Mouse (Mus musculus) CH12.LX (cell line): ENCODE results near the gene Hba-x. TPM values are rescaled to one million over a fixed set of nuclear protein-coding genes. Genes with fewer than 3 reads are reported as not detected.

Experiments
- DNase-seq: peaks from one replicate; pipeline ENCODE4 v3.0.0-alpha.2; 2013; ENCODE audit errors: extremely low read depth
- H3K27ac ChIP-seq: 2 replicates; pipeline ENCODE4 v1.5.1; 2012; ENCODE audit warnings: low read depth, mild to moderate bottlenecking, control low read depth, moderate library complexity; ENCODE audit not compliant: insufficient read depth
- H3K27me3 ChIP-seq: replicated peaks from 2 replicates; pipeline ENCODE3; 2012; ENCODE audit warnings: inconsistent platforms
- H3K36me3 ChIP-seq, 2 experiments: replicated peaks in 1 of 2; 2 replicates each; pipeline versions ENCODE3 to v1.6.1; 2012; ENCODE audit warnings: inconsistent platforms in 1 of 2, low read length in 1 of 2, mild to moderate bottlenecking in 1 of 2, mixed read lengths in 1 of 2, moderate library complexity in 1 of 2; ENCODE audit not compliant: control insufficient read depth in 1 of 2, insufficient read depth in 1 of 2
- H3K4me1 ChIP-seq, 2 experiments: 2 replicates each; pipeline ENCODE4 v1.6.1; 2012; ENCODE audit warnings: inconsistent platforms in 1 of 2, moderate library complexity in 1 of 2; ENCODE audit not compliant: insufficient read depth in 2 of 2, control insufficient read depth in 1 of 2
- H3K4me2 ChIP-seq: 2 replicates; pipeline ENCODE4 v1.6.1; 2012; ENCODE audit warnings: low read depth, mild to moderate bottlenecking, control low read depth; ENCODE audit not compliant: poor library complexity, insufficient read depth, severe bottlenecking
- H3K4me3 ChIP-seq, 3 experiments: fragments of 150-350 bp in 1 of 3; sonication (generic) in 1 of 3; replicated peaks in 1 of 3; 2 replicates each; pipeline versions ENCODE3 to v1.5.1; 2011 to 2012; ENCODE audit warnings: low read depth in 2 of 3, low read length in 2 of 3, mild to moderate bottlenecking in 2 of 3, moderate library complexity in 2 of 3, control low read depth in 1 of 3, improper control_type of control experiment in 1 of 3, inconsistent platforms in 1 of 3, mixed read lengths in 1 of 3; ENCODE audit not compliant: poor library complexity in 1 of 3
- H3K79me2 ChIP-seq: replicated peaks from 2 replicates; pipeline ENCODE4 v1.6.1; 2012; ENCODE audit warnings: mild to moderate bottlenecking, moderate library complexity; ENCODE audit not compliant: control insufficient read depth, poor library complexity, insufficient read depth, severe bottlenecking; ENCODE audit errors: extremely low read depth
- H3K9ac ChIP-seq: 2 replicates; pipeline ENCODE4 v1.6.1; 2012; ENCODE audit warnings: low read depth, mild to moderate bottlenecking, control low read depth, moderate library complexity; ENCODE audit not compliant: insufficient read depth
- H3K9me3 ChIP-seq: replicated peaks from 2 replicates; pipeline ENCODE3; 2012; ENCODE audit warnings: low read length, inconsistent platforms, mixed read lengths
- E2F4 ChIP-seq: IDR thresholded peaks from 2 replicates; pipeline ENCODE4 v1.6.1; 2011; ENCODE audit warnings: low read depth, low read length, improper control_type of control experiment; ENCODE audit not compliant: insufficient replicate concordance
- HCFC1 ChIP-seq: IDR thresholded peaks from 2 replicates; pipeline ENCODE4 v1.6.1; 2012; ENCODE audit warnings: low read depth, mild to moderate bottlenecking, inconsistent platforms, low read length, improper control_type of control experiment
- IRF4 ChIP-seq: IDR thresholded peaks from 2 replicates; pipeline ENCODE4 v1.6.1; 2014; ENCODE audit warnings: low read depth, mild to moderate bottlenecking, inconsistent platforms, low read length, improper control_type of control experiment
- JUN ChIP-seq: IDR thresholded peaks from 2 replicates; pipeline ENCODE4 v1.6.1; 2011; ENCODE audit warnings: low read depth, mild to moderate bottlenecking, low read length, improper control_type of control experiment, moderate library complexity; ENCODE audit not compliant: insufficient read depth
- JUND ChIP-seq: conservative IDR thresholded peaks from 2 replicates; pipeline ENCODE4 v1.6.1; 2011; ENCODE audit warnings: low read depth, low read length, improper control_type of control experiment
- MAFK ChIP-seq: IDR thresholded peaks from 2 replicates; pipeline ENCODE4 v1.6.1; 2011; ENCODE audit warnings: low read length, improper control_type of control experiment; ENCODE audit not compliant: insufficient replicate concordance
- MAX ChIP-seq: IDR thresholded peaks from 2 replicates; pipeline ENCODE4 v1.6.1; 2011; ENCODE audit warnings: low read length, improper control_type of control experiment
- MAZ ChIP-seq: IDR thresholded peaks from 2 replicates; pipeline ENCODE4 v1.6.1; 2012; ENCODE audit warnings: low read depth, mild to moderate bottlenecking, inconsistent platforms, low read length, improper control_type of control experiment, moderate library complexity
- MEF2A ChIP-seq: IDR thresholded peaks from 2 replicates; pipeline ENCODE4 v1.6.1; 2014; ENCODE audit warnings: low read depth, mild to moderate bottlenecking, inconsistent platforms, low read length, improper control_type of control experiment, borderline replicate concordance
- MYC ChIP-seq: IDR thresholded peaks from 2 replicates; pipeline ENCODE4 v1.6.1; 2011; ENCODE audit warnings: low read depth, mild to moderate bottlenecking, improper control_type of control experiment, low read length
- NELFE ChIP-seq: IDR thresholded peaks from 2 replicates; pipeline ENCODE4 v1.6.1; 2011; ENCODE audit warnings: low read depth, low read length, improper control_type of control experiment
- RAD21 ChIP-seq: IDR thresholded peaks from 2 replicates; pipeline ENCODE4 v1.6.1; 2011; ENCODE audit warnings: low read depth, mild to moderate bottlenecking, low read length, improper control_type of control experiment, moderate library complexity
- SIN3A ChIP-seq: IDR thresholded peaks from 2 replicates; pipeline ENCODE4 v1.6.1; 2012; ENCODE audit warnings: low read length, improper control_type of control experiment, inconsistent platforms
- TCF12 ChIP-seq: IDR thresholded peaks from 2 replicates; pipeline ENCODE4 v1.6.1; 2014; ENCODE audit warnings: low read depth, mild to moderate bottlenecking, inconsistent platforms, low read length, improper control_type of control experiment
- ZKSCAN1 ChIP-seq: IDR thresholded peaks from 2 replicates; pipeline ENCODE4 v1.6.1; 2012; ENCODE audit warnings: low read depth, inconsistent platforms, low read length, improper control_type of control experiment, borderline replicate concordance
- ZNF384 ChIP-seq: IDR thresholded peaks from 2 replicates; pipeline ENCODE4 v1.6.1; 2012; ENCODE audit warnings: low read depth, low read length, improper control_type of control experiment, inconsistent platforms
- dilution Hi-C: fragments of 300-500 bp; cut with MboI; formaldehyde crosslinking; loops from 2 replicates; pipeline ENCODE4 v1.14.3; 2020; ENCODE audit warnings: low sequenced_read_pairs; ENCODE audit not compliant: extremely low pct_unique_long_range_greater_than_20kb, extremely low pct_ligation_motif_present
- in situ Hi-C: fragments of 300-500 bp; cut with MboI; formaldehyde crosslinking; loops from 3 replicates; pipeline ENCODE4 v1.14.3; 2019; ENCODE audit warnings: low sequenced_read_pairs, low pct_ligation_motif_present, low pct_unique_long_range_greater_than_20kb, mixed read lengths
- polyA plus RNA-seq: library from polyadenylated mRNA; unstranded; fragments of >175 nt; gene quantifications from 2 replicates; pipeline ENCODE4 v1.2.1, GENCODE M21; 2012; ENCODE audit warnings: low read depth; ENCODE audit not compliant: insufficient read length
- total RNA-seq, 2 experiments: library from RNA; depleted of rRNA; stranded (reverse); fragments of 300-350 nt in 1 of 2; fragments of >200 nt in 1 of 2; gene quantifications; 2 replicates each; pipeline ENCODE4 v1.2.3; 2012 to 2014

Gene Hba-x
- total and polyA plus RNA-seq, 3 experiments = not detected

- H3K4me1 ChIP-seq = peaks cover 5 to 51% of the 10 kb centered on the region in 2 experiments
- in situ Hi-C loops = no loop called here
- peaks cover 12% of the 10 kb centered on the region for H3K79me2 ChIP-seq
- H3K4me2 ChIP-seq = no peak overlapping the region
- no peak overlapping the region for H3K9ac ChIP-seq
- no peak overlapping the region for H3K4me3 ChIP-seq
- TF ChIP-seq SIN3A (no peak), RAD21 (no peak), MAFK (no peak), HCFC1 (no peak), MYC (no peak), MAZ (no peak), JUN (no peak), JUND (no peak), MAX (no peak), E2F4 (no peak), MEF2A (no peak), NELFE (no peak)
- H3K9me3 ChIP-seq = no peaks in the 10 kb centered on the region
- no peak overlapping the region for H3K27ac ChIP-seq
- no peaks in the 10 kb centered on the region for H3K27me3 ChIP-seq
- no peak for DNase-seq
- dilution Hi-C loops = no loop called here
- H3K36me3 ChIP-seq = peaks cover 26 to 65% of the 10 kb centered on the region in 2 experiments
These were observed 13.4 kb upstream of the Hba-x start for GRCm38 (mm10) chr11:32262674-32263415.

GRCm38 (mm10) chr11:32265117-32265738 lies 11.0 kb upstream of the Hba-x start:
- Histone ChIP-seq H3K79me2 (peaks cover 12% of the 10 kb centered on the region), H3K36me3 (peaks cover 18 to 47% of the 10 kb centered on the region in 2 experiments), H3K4me3 (no peak overlapping the region), H3K9me3 (no peaks in the 10 kb centered on the region), H3K4me1 (peaks cover 7 to 54% of the 10 kb centered on the region in 2 experiments), H3K27me3 (no peaks in the 10 kb centered on the region), H3K9ac (no peak overlapping the region; the same call in 1 of the 2 replicates), H3K4me2 (no peak overlapping the region), H3K27ac (no peak overlapping the region)
- peak; percentile 33 for DNase-seq
- dilution Hi-C loops = no loop called here
- in situ Hi-C loops = no loop called here
- TF ChIP-seq ZKSCAN1 = no peak
- TF ChIP-seq ZNF384 = peak; percentile 92
- TF ChIP-seq IRF4 = 0 out of 2 replicates have a peak, but pooled peaks have one; percentile 13
- TF ChIP-seq TCF12 = 0 out of 2 replicates have a peak, but pooled peaks have one; percentile 8
